Mouse (Mus musculus): ENCODE data around the gene Alb. TPM values are rescaled to one million over a fixed set of nuclear protein-coding genes. Genes with fewer than 3 reads are reported as not detected.

Alb gene
- polyA plus RNA-seq, 1 experiment from 2014 or later: 0.38 TPM

DNA sequence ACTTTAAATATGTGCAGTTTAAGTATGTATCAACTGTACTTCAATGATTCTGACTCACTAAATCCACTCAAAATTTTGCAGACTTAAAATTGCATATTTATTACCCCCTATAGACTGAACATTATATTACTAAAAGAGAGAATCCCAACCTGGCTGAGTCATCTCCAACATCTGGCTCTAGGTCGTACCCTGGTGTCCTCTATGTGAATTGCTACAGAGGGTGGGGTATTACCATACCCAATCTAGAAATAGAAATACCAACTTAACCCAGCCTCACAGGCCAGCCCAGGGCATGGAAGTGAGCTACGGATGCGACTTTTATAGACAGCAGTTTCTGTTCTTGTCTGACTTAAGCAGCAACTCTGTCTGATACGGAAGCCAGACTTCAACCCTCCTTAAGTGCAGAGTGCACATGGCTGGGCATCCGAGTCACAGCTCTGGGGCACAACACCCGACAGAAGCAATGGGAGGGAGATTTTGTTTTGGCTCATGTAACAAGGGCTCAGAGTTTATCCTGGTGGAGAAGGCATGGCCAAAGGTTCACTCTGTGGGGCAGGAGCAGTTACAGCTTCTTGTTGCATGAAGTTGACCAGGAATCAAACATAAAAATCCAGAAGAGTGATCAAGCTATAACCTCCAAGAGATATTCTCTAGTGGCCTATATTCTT lies 51.7 kb downstream of the Alb start:
- no peak overlapping the region for H3K4me2 ChIP-seq (ENCODE audit: low read length)
- H3K27me3 ChIP-seq (ENCODE audit: control insufficient read depth, insufficient read depth, low read length): no peaks in the 10 kb centered on the region
- H3K9me3 ChIP-seq (ENCODE audit: control insufficient read depth, low read length): no peaks in the 10 kb centered on the region
- no peak overlapping the region for H3K4me3 ChIP-seq (ENCODE audit: control insufficient read depth in 1 of 2, insufficient read depth in 1 of 2, low read depth in 1 of 2, low read length in 2 of 2)
- ATAC-seq (ENCODE audit: insufficient number of reproducible peaks, insufficient read depth, low FRiP score, low read depth): no peak
- H3K27ac ChIP-seq (replicated peaks in 1 of 2; ENCODE audit: control insufficient read depth in 1 of 2, insufficient read depth in 1 of 2, low read depth in 2 of 2, low read length in 2 of 2): no peak overlapping the region
- H3K36me3 ChIP-seq (ENCODE audit: control insufficient read depth, insufficient read depth, low read length): no peaks in the 10 kb centered on the region
- H3K4me1 ChIP-seq (ENCODE audit: control insufficient read depth in 2 of 2, insufficient read depth in 2 of 2, low read length in 2 of 2): no peaks in the 10 kb centered on the region
- 67% methylated on average over 6 of the region's 6 CpGs for WGBS
- no peak overlapping the region for H3K9ac ChIP-seq (ENCODE audit: low read length)

DNA sequence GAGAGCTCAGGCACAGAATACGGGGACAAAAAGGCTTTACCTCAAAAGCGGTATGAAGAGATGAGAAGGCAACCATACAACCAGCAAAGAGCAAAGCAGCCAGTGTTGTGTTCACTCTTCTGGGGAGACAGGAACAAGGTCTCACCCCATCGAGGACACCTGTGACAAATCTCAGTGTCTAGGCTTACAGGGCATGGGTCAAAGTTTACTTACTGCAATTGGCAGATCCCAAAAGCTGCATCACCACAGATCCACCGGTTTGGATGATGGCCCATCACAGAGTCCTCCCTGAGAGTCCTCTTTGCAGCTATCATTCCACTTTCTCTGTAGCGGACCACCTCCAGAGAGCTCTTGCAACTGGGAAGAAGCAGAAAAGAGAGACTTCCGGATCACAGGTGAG lies 54.9 kb downstream of the Alb start:
- no peaks in the 10 kb centered on the region for H3K27me3 ChIP-seq (ENCODE audit: control insufficient read depth, insufficient read depth, low read length)
- no peak overlapping the region for H3K9ac ChIP-seq (ENCODE audit: low read length)
- 87% methylated on average over 6 of the region's 6 CpGs for WGBS
- no peak overlapping the region for H3K27ac ChIP-seq (replicated peaks in 1 of 2; ENCODE audit: control insufficient read depth in 1 of 2, insufficient read depth in 1 of 2, low read depth in 2 of 2, low read length in 2 of 2)
- no peak overlapping the region for H3K4me2 ChIP-seq (ENCODE audit: low read length)
- no peak for ATAC-seq (ENCODE audit: insufficient number of reproducible peaks, insufficient read depth, low FRiP score, low read depth)
- no peaks in the 10 kb centered on the region for H3K9me3 ChIP-seq (ENCODE audit: control insufficient read depth, low read length)
- H3K4me1 ChIP-seq (ENCODE audit: control insufficient read depth in 2 of 2, insufficient read depth in 2 of 2, low read length in 2 of 2): no peaks in the 10 kb centered on the region
- no peak overlapping the region for H3K4me3 ChIP-seq (ENCODE audit: control insufficient read depth in 1 of 2, insufficient read depth in 1 of 2, low read depth in 1 of 2, low read length in 2 of 2)
- H3K36me3 ChIP-seq (ENCODE audit: control insufficient read depth, insufficient read depth, low read length): no peaks in the 10 kb centered on the region

DNA sequence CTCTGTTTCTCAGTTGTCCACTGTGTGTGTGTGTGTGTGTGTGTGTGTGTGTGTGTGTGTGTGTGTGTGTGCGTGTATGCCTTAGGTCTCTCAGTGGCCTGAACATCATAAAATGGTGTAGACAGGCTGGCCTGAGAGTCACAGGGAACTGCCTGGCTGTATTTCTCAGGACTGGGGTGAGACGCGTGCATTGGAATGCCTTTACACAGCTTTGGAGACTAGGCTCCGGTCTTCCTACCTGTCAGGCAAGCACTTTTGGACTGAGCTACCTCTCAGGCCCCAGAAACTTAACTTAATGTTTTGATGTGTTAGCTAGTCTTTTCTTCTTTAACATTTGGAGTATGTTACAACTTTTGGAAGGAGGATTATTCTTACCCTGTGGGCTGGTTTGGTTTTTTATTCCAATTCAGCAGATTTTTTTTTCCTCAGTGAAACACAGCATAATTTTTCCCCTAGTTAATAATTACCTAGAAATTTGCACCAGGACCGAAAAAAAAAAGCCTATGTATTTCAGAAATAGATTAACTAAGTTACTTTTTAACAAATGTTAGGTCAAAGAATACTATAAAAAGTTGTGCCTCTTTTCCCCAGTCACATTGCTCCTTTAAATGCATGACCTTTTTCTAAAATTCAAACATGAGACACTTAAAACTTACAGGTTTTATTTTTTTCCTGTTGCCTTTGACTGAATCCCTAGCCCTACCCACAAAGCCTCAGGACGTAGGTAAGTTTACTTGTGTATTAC lies 57.8 kb downstream of the Alb start, which contains the start of gene Afm:
Gene Afm (plus strand): TSS at position 577 of the 745 bp plus-strand sequence.
- H3K4me3 ChIP-seq (ENCODE audit: control insufficient read depth in 1 of 2, insufficient read depth in 1 of 2, low read depth in 1 of 2, low read length in 2 of 2): no peak within 1 kb of the TSS
- 72% methylated on average over 6 of the region's 6 CpGs for WGBS
- no peaks in the 10 kb centered on the region for H3K36me3 ChIP-seq (ENCODE audit: control insufficient read depth, insufficient read depth, low read length)
- H3K9ac ChIP-seq (ENCODE audit: low read length): no peak within 1 kb of the TSS
- ATAC-seq (ENCODE audit: insufficient number of reproducible peaks, insufficient read depth, low FRiP score, low read depth): no peak
- H3K4me1 ChIP-seq (ENCODE audit: control insufficient read depth in 2 of 2, insufficient read depth in 2 of 2, low read length in 2 of 2): no peaks in the 10 kb centered on the region
- H3K9me3 ChIP-seq (ENCODE audit: control insufficient read depth, low read length): no peaks in the 10 kb centered on the region
- H3K27me3 ChIP-seq (ENCODE audit: control insufficient read depth, insufficient read depth, low read length): no peaks in the 10 kb centered on the region
- H3K4me2 ChIP-seq (ENCODE audit: low read length): no peak within 1 kb of the TSS
- no peak within 1 kb of the TSS for H3K27ac ChIP-seq (replicated peaks in 1 of 2; ENCODE audit: control insufficient read depth in 1 of 2, insufficient read depth in 1 of 2, low read depth in 2 of 2, low read length in 2 of 2)

Other genes with a start within 250 kb of the Alb start
- 26.0 and 26.5 TPM in 2 replicates for gene Cox18, start 236.9 kb upstream of the Alb start, polyA plus RNA-seq (2014; fragmentation: Nextera tagmentation; extraction: Ambion mirVana)
- gene Ankrd17, start 94.3 kb upstream of the Alb start, polyA plus RNA-seq (2014; fragmentation: Nextera tagmentation; extraction: Ambion mirVana): 26.2 and 26.5 TPM in 2 replicates
- gene Gm9958, start 93.7 kb upstream of the Alb start, polyA plus RNA-seq (2014; fragmentation: Nextera tagmentation; extraction: Ambion mirVana): 3.1 and 3.5 TPM in 2 replicates
- gene Afp, start 29.8 kb downstream of the Alb start, polyA plus RNA-seq (2014; fragmentation: Nextera tagmentation; extraction: Ambion mirVana): 1.1 and 1.9 TPM in 2 replicates
- gene Afm, start 58.0 kb downstream of the Alb start, polyA plus RNA-seq (2014; fragmentation: Nextera tagmentation; extraction: Ambion mirVana): not detected in 2 replicates
- not detected in 2 replicates for gene 5830473C10Rik, start 100.2 kb downstream of the Alb start, polyA plus RNA-seq (2014; fragmentation: Nextera tagmentation; extraction: Ambion mirVana)
- 0.27 and 0.55 TPM in 2 replicates for gene Rassf6, start 179.8 kb downstream of the Alb start, polyA plus RNA-seq (2014; fragmentation: Nextera tagmentation; extraction: Ambion mirVana)